Mouse (Mus musculus) bone marrow macrophage, adult 2 months (primary cell): ENCODE results near the gene Bag6.

Source experiments
- CTCF ChIP-seq: IDR thresholded peaks from 2 replicates; pipeline ENCODE4 v1.5.1; 2012; ENCODE audit warnings: low read depth, mild to moderate bottlenecking, low read length, moderate library complexity
- POLR2A ChIP-seq: IDR thresholded peaks from 2 replicates; pipeline ENCODE4 v1.6.1; 2012; ENCODE audit warnings: mild to moderate bottlenecking, low read depth, low read length, borderline replicate concordance

DNA sequence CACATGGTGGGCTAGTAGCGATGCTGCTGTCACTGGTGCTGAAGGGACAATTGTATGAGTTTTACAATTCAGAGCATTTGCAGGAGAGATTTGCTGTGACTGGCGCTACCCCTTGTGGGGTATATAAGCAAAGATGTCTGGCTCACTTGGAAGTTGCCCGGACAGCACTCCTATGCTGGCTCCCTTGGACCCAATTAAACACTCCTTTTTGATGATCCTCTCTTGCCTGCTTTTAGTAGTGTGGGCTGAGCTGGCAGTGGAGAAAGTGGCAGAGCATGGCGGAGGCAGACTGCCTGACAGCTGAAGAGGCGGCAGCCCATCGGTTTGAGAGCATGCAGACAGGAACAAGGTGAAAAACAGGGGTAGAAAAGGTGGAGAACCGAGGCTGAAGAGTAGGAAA lies 32.8 kb downstream of the Bag6 start:
- no peak for TF ChIP-seq POLR2A
- no peak for TF ChIP-seq CTCF
